Mouse (Mus musculus) cerebral cortex, adult 2 months (tissue): ENCODE results near the gene Zbtb20.

Source experiments
- WGBS: fragments of 180-500 bp; shearing (Covaris S2); methylation state at CpG from one replicate; pipeline ENCODE4 v1.1.7; 2018; 5-methylcytosine and 5-hydroxymethylcytosine counted together

Gene Zbtb20

GRCm38 (mm10) chr16:43525624-43526023 lies 649.9 kb downstream of the Zbtb20 start:
- 89% methylated on average over 6 of the region's 6 CpGs for WGBS

- WGBS: 53% methylated on average over 1 of the region's 1 CpGs
Observed at GRCm38 (mm10) chr16:43528300-43528699, 652.6 kb downstream of the Zbtb20 start.

GRCm38 (mm10) chr16:43531328-43531727 lies 655.6 kb downstream of the Zbtb20 start:
- 87% methylated on average over 6 of the region's 6 CpGs for WGBS

- WGBS: 74% methylated on average over 3 of the region's 3 CpGs
Observed at GRCm38 (mm10) chr16:43534103-43534502, 658.4 kb downstream of the Zbtb20 start.

GRCm38 (mm10) chr16:43535912-43536311 lies 660.2 kb downstream of the Zbtb20 start:
- 89% methylated on average over 1 of the region's 1 CpGs for WGBS

- 78% methylated on average over 7 of the region's 7 CpGs for WGBS
Observed at GRCm38 (mm10) chr16:43537163-43537562, 661.5 kb downstream of the Zbtb20 start.

- 29% methylated on average over 12 of the region's 12 CpGs for WGBS
Observed at GRCm38 (mm10) chr16:43539659-43540096, 664.0 kb downstream of the Zbtb20 start.

GRCm38 (mm10) chr16:43540108-43540507 lies 664.4 kb downstream of the Zbtb20 start:
- 18% methylated on average over 3 of the region's 3 CpGs for WGBS

GRCm38 (mm10) chr16:43540546-43541167 lies 665.0 kb downstream of the Zbtb20 start:
- WGBS: 90% methylated on average over 10 of the region's 10 CpGs

GRCm38 (mm10) chr16:43545261-43545660 lies 669.6 kb downstream of the Zbtb20 start:
- WGBS: 81% methylated on average over 4 of the region's 4 CpGs

GRCm38 (mm10) chr16:43547323-43548180 lies 671.9 kb downstream of the Zbtb20 start:
- WGBS: 51% methylated on average over 19 of the region's 19 CpGs

GRCm38 (mm10) chr16:43548774-43549173 lies 673.1 kb downstream of the Zbtb20 start:
- WGBS: 66% methylated on average over 5 of the region's 5 CpGs

- WGBS: 64% methylated on average over 9 of the region's 9 CpGs
Observed at GRCm38 (mm10) chr16:43549425-43550089, 673.9 kb downstream of the Zbtb20 start.

GRCm38 (mm10) chr16:43552443-43552842 lies 676.8 kb downstream of the Zbtb20 start:
- 69% methylated on average over 1 of the region's 1 CpGs for WGBS

- WGBS: 25% methylated on average over 5 of the region's 5 CpGs
Observed at GRCm38 (mm10) chr16:43557385-43557784, 681.7 kb downstream of the Zbtb20 start.

GRCm38 (mm10) chr16:43561330-43561729 lies 685.6 kb downstream of the Zbtb20 start:
- WGBS: 100% methylated on average over 2 of the region's 2 CpGs

GRCm38 (mm10) chr16:43561956-43562355 lies 686.3 kb downstream of the Zbtb20 start:
- WGBS: 84% methylated on average over 4 of the region's 4 CpGs

GRCm38 (mm10) chr16:43565872-43566271 lies 690.2 kb downstream of the Zbtb20 start:
- 83% methylated on average over 4 of the region's 4 CpGs for WGBS

- 81% methylated on average over 1 of the region's 1 CpGs for WGBS
Observed at GRCm38 (mm10) chr16:43566511-43566910, 690.8 kb downstream of the Zbtb20 start.

- WGBS: 55% methylated on average over 16 of the region's 16 CpGs
Observed at GRCm38 (mm10) chr16:43571376-43572081, 695.8 kb downstream of the Zbtb20 start.

- WGBS: 48% methylated on average over 5 of the region's 5 CpGs
Observed at GRCm38 (mm10) chr16:43572171-43572570, 696.5 kb downstream of the Zbtb20 start.

- WGBS: 59% methylated on average over 10 of the region's 10 CpGs
Observed at GRCm38 (mm10) chr16:43572766-43573165, 697.1 kb downstream of the Zbtb20 start.
